Mouse (Mus musculus) spleen, embryonic (tissue): ENCODE data around the gene Chmp2a.

Source experiments
- CTCF ChIA-PET: fragments of 350-600 bp; sonication (Branson Sonifier 250); formaldehyde crosslinking; loops from one replicate; lab custom pipeline; 2022; lab: Charles Lee

The Chmp2a gene

GRCm38 (mm10) chr7:13006531-13006930, 28.1 kb downstream of the Chmp2a start:
- CTCF ChIA-PET = no interaction called here

- CTCF ChIA-PET = interaction anchor here (0.9 kb wide), 1 partner anchor 29 kb away, joined by 4 read pairs; the partner anchor contains the start of gene Chmp2a
Measured at GRCm38 (mm10) chr7:13006011-13006410, 28.6 kb downstream of the Chmp2a start.

- CTCF ChIA-PET = no interaction called here
Measured at GRCm38 (mm10) chr7:13003380-13003779, 31.2 kb downstream of the Chmp2a start.

GRCm38 (mm10) chr7:13001584-13001983, 33.0 kb downstream of the Chmp2a start:
- CTCF ChIA-PET = no interaction called here

- CTCF ChIA-PET = no interaction called here
Measured at GRCm38 (mm10) chr7:12998851-12999250, 35.8 kb downstream of the Chmp2a start, which contains the start of gene Trim28. Gene Trim28 (plus strand): TSS chr7:12999114.

- CTCF ChIA-PET = interaction anchor here (1.1 kb wide), 1 partner anchor 12 kb away, joined by 4 read pairs; the partner anchor contains the start of gene Zbtb45
Measured at GRCm38 (mm10) chr7:12998053-12998452, 36.6 kb downstream of the Chmp2a start, which contains the start of gene Slc27a5. Gene Slc27a5 (minus strand): TSS chr7:12998192.

- CTCF ChIA-PET = interaction anchor here (1.1 kb wide), 1 partner anchor 13 kb away, joined by 4 read pairs; the partner anchor contains the start of gene Zbtb45
Measured at GRCm38 (mm10) chr7:12997230-12997629, 37.4 kb downstream of the Chmp2a start.

GRCm38 (mm10) chr7:12995862-12996261, 38.7 kb downstream of the Chmp2a start:
- CTCF ChIA-PET = no interaction called here

- CTCF ChIA-PET = interaction anchor here (1.0 kb wide), 1 partner anchor 37 kb away, joined by 3 read pairs; no protein-coding TSS in a partner anchor
Measured at GRCm38 (mm10) chr7:12993148-12993547, 41.5 kb downstream of the Chmp2a start.

GRCm38 (mm10) chr7:12992222-12992621, 42.4 kb downstream of the Chmp2a start:
- CTCF ChIA-PET = interaction anchor here (1.0 kb wide), 1 partner anchor 8 kb away, joined by 3 read pairs; no protein-coding TSS in a partner anchor

GRCm38 (mm10) chr7:12987409-12988189, 47.0 kb downstream of the Chmp2a start:
- CTCF ChIA-PET = interaction anchor here (0.9 kb wide), 1 partner anchor 9 kb away, joined by 3 read pairs; no protein-coding TSS in a partner anchor

- CTCF ChIA-PET = no interaction called here
Measured at GRCm38 (mm10) chr7:12986906-12987305, 47.7 kb downstream of the Chmp2a start.

GRCm38 (mm10) chr7:12985724-12986123, 48.9 kb downstream of the Chmp2a start:
- CTCF ChIA-PET = no interaction called here
